Mouse (Mus musculus) spleen, adult 2 months (tissue): ENCODE measurements around the gene 2810408A11Rik. TPM values are rescaled to one million over a fixed set of nuclear protein-coding genes. Genes with fewer than 3 reads are reported as not detected.
"Not testable (repeated sequence)": the region's sequence is repeated elsewhere in the genome, so short reads cannot be mapped to it uniquely, and the experiment has no call there.

Experiments
- DNase-seq, 2 experiments: peaks; one replicate each; pipeline versions ENCODE4 v3.0.0 to v3.0.0-alpha.2; 2012 to 2021; ENCODE audit warnings: low spot score in 2 of 2, low read depth in 1 of 2
- H3K27ac ChIP-seq: fragments of 200-500 bp; 2 replicates; pipeline ENCODE4 v1.5.1; 2012; ENCODE audit warnings: low read length, inconsistent platforms; ENCODE audit not compliant: insufficient read depth
- H3K27me3 ChIP-seq: fragments of 200-500 bp; 2 replicates; pipeline ENCODE4 v1.6.1; 2012; ENCODE audit warnings: mild to moderate bottlenecking, moderate library complexity, low read length, inconsistent platforms; ENCODE audit not compliant: control insufficient read depth, insufficient read depth
- H3K36me3 ChIP-seq: fragments of 200-500 bp; 2 replicates; pipeline ENCODE4 v1.6.1; 2012; ENCODE audit warnings: mild to moderate bottlenecking, low read length, inconsistent platforms; ENCODE audit not compliant: control insufficient read depth, insufficient read depth
- H3K4me1 ChIP-seq: fragments of 200-500 bp; 2 replicates; pipeline ENCODE4 v1.6.1; 2011; ENCODE audit warnings: inconsistent platforms; ENCODE audit not compliant: control insufficient read depth, insufficient read depth, insufficient read length
- H3K4me3 ChIP-seq: fragments of 200-500 bp; 2 replicates; pipeline ENCODE4 v1.5.1; 2011; ENCODE audit warnings: mild to moderate bottlenecking, inconsistent platforms; ENCODE audit not compliant: insufficient read depth, insufficient read length; ENCODE audit errors: extremely low read depth
- CTCF ChIP-seq: fragments of 200-500 bp; IDR thresholded peaks from 2 replicates; pipeline ENCODE4 v1.5.1; 2011; ENCODE audit warnings: mild to moderate bottlenecking, inconsistent platforms; ENCODE audit not compliant: insufficient read depth, insufficient read length, insufficient replicate concordance; ENCODE audit errors: extremely low read depth
- POLR2A ChIP-seq: fragments of 200-500 bp; IDR thresholded peaks from 2 replicates; pipeline ENCODE4 v1.6.1; 2011; ENCODE audit warnings: low read depth, low read length, inconsistent platforms
- WGBS: fragments of 180-500 bp; shearing (Covaris S2); methylation state at CpG from one replicate; pipeline ENCODE4 v1.1.7; 2018; 5-methylcytosine and 5-hydroxymethylcytosine counted together
- polyA plus RNA-seq: library from polyadenylated mRNA; depleted of rRNA; stranded (reverse); fragments of >200 nt; gene quantifications from 2 replicates; pipeline ENCODE4 v1.2.3, GENCODE M21; 2012

2810408A11Rik gene
- polyA plus RNA-seq, 1 experiment, result 0.51 TPM

DNA sequence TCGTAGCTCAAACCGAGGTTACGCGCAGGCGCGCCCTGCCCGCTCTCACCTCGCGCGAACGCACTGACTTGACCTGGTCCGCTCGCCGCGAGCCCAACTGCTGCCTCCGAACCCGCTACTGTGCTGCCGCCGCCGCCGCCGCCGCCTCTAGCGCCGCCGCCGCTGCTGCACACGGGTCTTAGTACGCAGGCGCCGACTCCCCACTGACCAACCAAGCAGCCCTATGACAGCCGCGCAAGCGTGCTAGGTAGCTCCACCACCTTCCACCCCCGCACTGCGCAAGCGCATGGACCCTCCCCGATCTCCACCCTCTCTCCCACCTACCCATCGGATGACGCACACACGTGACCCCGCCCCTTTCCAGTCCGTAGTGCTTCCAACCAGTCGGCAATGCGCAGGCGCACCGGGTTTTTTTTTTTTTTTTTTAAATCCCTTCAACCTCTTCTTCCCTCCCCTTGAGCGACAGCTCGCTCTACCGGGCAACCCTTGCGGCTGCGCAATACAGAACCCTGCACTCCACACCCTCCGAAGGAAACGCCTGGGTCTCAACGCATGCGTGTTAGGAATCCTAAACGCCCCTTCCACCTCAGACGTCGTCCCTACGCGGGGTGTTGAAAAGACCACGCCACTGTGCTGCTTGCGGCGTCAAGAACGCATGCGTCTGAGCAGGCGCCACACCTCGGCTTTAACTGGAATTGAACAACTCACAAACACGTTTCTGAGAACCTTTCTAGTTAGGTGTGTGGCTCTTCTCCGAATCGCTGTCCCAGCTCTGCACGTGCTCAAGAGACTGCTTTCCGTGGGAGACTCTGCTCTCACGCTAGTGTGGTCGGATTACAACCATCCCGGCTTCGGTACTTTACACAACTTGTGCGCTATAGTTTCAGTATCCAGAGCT, 20.6 kb upstream of the 2810408A11Rik start, which contains the start of gene Eif5a:
Gene Eif5a (minus strand): TSS at position 845 of the 898 bp plus-strand sequence.
- Histone ChIP-seq H3K4me3 (peak within 1 kb of the TSS; percentile 96), H3K36me3 (peaks cover 19% of the 10 kb centered on the region), H3K4me1 (peaks cover 7% of the 10 kb centered on the region; the same call in 1 of the 2 replicates), H3K27me3 (no peaks in the 10 kb centered on the region), H3K27ac (peak within 1 kb of the TSS; percentile 98)
- peak; percentile 40; the same call in 1 of the 2 replicates for TF ChIP-seq CTCF
- TF ChIP-seq POLR2A, result peak; percentile 80
- peak; percentile 100 for DNase-seq
- under 1% methylated on average over 78 of the region's 78 CpGs for WGBS

DNA sequence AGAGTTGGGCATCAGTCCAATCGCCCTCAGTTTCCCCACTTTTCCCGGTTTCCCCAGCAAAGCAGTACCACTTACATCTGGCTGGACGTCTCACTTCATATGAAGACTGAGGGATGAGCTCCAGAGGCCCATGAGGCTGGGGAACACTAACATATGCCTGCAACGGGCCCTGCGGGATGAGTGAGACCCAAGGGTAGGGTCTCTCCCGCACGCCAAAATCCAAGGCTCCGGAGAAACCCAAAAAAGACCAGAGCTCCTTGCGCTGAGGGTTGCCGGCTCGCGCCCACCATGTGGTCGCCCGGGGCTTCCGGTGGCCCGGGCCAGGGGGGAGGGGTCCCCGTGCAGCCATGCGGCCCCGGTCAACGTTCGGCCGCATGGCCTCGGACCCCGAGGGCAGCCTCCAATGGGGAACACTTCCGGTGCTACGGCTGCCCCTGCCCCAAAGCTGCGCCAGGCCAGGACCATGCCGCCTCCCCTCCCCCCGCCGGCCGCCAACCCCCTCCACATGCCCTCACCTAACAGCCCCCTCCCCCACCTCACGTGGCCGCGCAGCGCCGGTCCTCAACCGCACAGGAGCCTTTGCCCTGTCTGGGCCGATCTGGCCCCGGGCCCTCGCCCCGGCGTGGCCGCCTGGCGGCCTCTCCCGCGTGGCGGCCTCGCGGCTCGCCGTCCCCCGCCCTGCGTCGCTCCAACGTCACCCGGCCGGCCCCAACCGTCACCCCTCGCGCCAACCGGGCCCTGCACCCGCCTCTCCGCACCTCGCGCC, 19.7 kb upstream of the 2810408A11Rik start:
- DNase-seq, result peak in 1 of 2 experiments; percentile 46
- Histone ChIP-seq H3K27ac (peak overlapping the region; percentile 98), H3K4me3 (peak overlapping the region; percentile 96), H3K36me3 (peaks cover 28% of the 10 kb centered on the region), H3K27me3 (no peaks in the 10 kb centered on the region), H3K4me1 (peaks cover 7% of the 10 kb centered on the region; the same call in 1 of the 2 replicates)
- TF ChIP-seq CTCF (no peak), POLR2A (no peak)
- under 1% methylated on average over 41 of the region's 65 CpGs for WGBS

DNA sequence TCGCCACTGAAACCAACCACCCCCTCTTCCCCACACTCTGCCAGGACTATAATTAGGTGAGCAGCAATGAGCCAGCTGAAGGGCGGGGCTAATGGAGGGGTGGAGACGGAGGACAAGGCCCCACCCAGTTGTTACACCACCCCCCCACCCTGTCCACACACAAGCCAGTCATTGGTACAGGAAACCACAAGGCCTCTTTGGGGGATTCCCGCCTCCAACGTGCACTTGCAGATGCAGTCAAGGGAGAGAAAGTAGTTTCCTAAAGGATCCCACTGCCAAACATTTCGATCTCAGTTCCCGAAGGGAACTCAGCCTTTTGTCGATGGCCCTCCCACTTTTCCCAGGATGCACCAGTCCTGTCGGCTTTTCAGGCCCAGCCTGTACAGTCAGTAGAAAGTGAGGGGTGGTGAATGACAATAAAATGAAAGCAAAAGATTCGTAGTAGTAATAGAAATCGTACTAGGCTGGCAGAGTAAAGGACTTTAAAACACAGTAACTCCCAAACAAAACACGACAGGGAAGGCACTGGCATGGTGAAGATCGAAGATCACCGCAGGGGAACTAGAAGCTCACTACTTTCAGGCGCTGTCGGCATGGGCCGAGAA, 19.0 kb upstream of the 2810408A11Rik start:
- peaks cover 8% of the 10 kb centered on the region for H3K4me1 ChIP-seq
- TF ChIP-seq CTCF, result no peak
- TF ChIP-seq POLR2A, result no peak
- H3K27ac ChIP-seq, result peak overlapping the region; percentile 98
- WGBS, result under 1% methylated on average over 17 of the region's 17 CpGs
- peaks cover 31% of the 10 kb centered on the region for H3K36me3 ChIP-seq
- DNase-seq, result peak; percentile 76 to 84
- no peaks in the 10 kb centered on the region for H3K27me3 ChIP-seq
- peak overlapping the region; percentile 96 for H3K4me3 ChIP-seq

DNA sequence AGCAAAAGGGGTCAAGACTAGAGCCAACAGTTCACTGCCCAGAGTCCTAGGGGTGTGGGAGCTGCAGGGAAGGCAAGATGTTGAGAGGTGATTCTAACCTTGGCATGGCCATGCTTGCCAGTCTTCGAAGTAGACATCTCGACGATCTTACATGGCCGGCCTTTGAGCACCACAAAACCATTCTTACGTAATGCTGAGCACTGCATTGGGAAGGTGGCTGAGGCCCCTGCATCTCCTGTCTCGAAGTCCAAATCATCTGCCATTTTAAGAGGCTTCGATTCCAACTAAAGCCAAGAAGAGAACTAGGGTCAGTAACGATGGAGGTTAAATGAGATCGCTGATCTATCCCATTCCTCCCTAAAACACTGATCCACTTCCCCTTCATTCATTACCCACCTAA, 18.3 kb upstream of the 2810408A11Rik start:
- WGBS, result 46% methylated on average over 9 of the region's 9 CpGs

DNA sequence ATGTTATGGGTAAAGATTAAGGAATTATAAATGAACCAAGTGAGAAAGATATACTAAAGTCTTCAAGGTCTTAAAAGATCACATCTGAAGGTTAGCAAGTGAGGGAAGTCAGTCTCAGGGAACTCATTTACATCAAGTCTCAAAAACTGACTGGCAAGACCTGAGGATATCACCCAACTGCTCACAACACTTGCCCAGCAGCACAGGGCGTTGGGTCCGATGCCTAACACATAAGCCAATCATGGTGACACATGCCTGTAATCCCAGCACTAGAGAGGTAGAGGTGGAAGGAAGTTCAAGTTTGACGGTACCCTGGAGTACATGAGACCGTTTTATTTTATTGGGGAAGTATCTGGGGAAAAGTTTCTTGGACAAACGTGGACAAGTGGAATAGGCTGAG, 17.3 kb upstream of the 2810408A11Rik start:
- peaks cover 31% of the 10 kb centered on the region for H3K36me3 ChIP-seq
- H3K4me3 ChIP-seq, result no peak overlapping the region
- H3K27ac ChIP-seq, result no peak overlapping the region

More for the DNA sequence above, 18.3 kb upstream of the 2810408A11Rik start:
- DNase-seq, result no peak
- H3K36me3 ChIP-seq, result peaks cover 31% of the 10 kb centered on the region
- peak overlapping the region; percentile 55; the same call in 1 of the 2 replicates for H3K27ac ChIP-seq
- TF ChIP-seq CTCF (no peak), POLR2A (no peak)
- H3K27me3 ChIP-seq, result no peaks in the 10 kb centered on the region
- peaks cover 11% of the 10 kb centered on the region for H3K4me1 ChIP-seq
- no peak overlapping the region; the same call in 1 of the 2 replicates for H3K4me3 ChIP-seq

DNA sequence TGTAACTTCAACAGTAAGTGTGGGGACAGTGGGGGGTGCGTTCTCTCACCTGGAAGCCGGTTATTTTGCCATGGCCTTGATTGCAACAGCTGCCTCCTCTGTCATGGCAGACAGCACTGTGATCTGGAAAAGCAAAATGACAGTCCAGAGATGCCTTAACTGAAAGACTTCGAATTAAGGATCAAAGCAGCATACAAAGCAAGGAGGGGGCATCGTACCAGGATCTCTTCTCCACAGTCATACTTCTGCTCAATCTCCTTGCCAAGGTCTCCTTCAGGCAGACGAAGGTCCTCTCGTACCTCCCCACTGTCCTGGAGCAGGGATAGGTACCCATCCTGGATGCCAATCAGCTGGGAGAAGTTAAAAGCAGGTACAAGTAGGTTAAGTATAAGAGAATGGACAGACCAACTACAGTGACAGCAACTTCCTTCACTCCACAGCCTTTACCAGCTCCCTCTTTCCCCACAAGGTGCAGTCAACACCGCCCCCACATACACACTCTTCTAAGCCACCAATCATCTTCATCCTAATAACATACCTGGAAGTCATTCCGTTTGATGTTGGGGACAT, 16.7 kb upstream of the 2810408A11Rik start:
- 88% methylated on average over 8 of the region's 8 CpGs for WGBS
- H3K27ac ChIP-seq, result no peak overlapping the region
- H3K4me1 ChIP-seq, result peaks cover 14% of the 10 kb centered on the region
- DNase-seq, result no peak
- no peaks in the 10 kb centered on the region for H3K27me3 ChIP-seq
- no peak overlapping the region for H3K4me3 ChIP-seq
- no peak for TF ChIP-seq POLR2A
- no peak for TF ChIP-seq CTCF
- H3K36me3 ChIP-seq, result peaks cover 31% of the 10 kb centered on the region

More for the DNA sequence above, 17.3 kb upstream of the 2810408A11Rik start:
- WGBS, result 87% methylated on average over 5 of the region's 5 CpGs
- Histone ChIP-seq H3K27me3 (no peaks in the 10 kb centered on the region), H3K4me1 (peaks cover 13% of the 10 kb centered on the region)
- no peak for DNase-seq
- no peak for TF ChIP-seq CTCF
- no peak for TF ChIP-seq POLR2A

DNA sequence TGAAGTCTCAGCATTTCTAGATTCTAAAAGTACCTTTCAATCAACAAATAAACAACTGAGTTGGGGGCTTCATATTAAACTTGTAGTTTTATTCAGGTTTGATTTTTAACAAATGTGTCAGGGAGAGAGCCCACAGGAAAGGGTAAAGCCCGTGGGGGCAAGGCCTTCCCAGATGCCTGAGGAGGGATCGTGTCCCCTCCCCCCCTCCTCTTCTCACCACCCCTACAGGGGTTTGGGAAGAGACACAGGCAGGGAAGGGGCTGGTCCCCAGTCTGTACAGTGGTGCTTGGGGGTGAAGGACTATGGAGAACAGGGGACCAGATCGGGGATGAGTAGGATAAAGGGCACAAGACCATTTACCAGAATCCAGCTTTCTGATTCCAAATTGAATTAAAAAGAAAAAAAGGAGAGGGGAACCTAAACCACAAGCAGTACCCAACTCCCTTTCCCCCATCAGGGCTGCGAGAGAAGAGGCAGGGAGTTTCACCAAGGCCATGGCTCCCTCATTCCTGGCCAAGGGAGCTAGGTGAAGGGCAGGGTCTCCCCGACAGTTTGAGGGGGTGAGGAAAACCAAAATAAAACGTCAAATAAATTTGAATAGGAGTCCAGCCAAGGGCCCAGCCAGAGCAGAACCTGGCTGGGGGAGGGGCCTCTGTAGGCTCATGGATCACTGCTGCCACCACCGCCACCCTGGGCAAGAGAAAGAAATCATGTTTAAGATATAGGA, 16.0 kb upstream of the 2810408A11Rik start:
- DNase-seq, H3K27me3 ChIP-seq, H3K27ac ChIP-seq, H3K4me3 ChIP-seq: not testable (repeated sequence)
- Histone ChIP-seq H3K36me3 (peaks cover 33% of the 10 kb centered on the region), H3K4me1 (peaks cover 11% of the 10 kb centered on the region)
- WGBS, result 64% methylated on average over 7 of the region's 7 CpGs
